Mouse (Mus musculus): Measurements from ENCODE around the gene Defb23. TPM values are rescaled to one million over a fixed set of nuclear protein-coding genes. Genes with fewer than 3 reads are reported as not detected.

The Defb23 gene
- polyA plus RNA-seq (2017; shearing (Covaris generic)), result not detected

DNA sequence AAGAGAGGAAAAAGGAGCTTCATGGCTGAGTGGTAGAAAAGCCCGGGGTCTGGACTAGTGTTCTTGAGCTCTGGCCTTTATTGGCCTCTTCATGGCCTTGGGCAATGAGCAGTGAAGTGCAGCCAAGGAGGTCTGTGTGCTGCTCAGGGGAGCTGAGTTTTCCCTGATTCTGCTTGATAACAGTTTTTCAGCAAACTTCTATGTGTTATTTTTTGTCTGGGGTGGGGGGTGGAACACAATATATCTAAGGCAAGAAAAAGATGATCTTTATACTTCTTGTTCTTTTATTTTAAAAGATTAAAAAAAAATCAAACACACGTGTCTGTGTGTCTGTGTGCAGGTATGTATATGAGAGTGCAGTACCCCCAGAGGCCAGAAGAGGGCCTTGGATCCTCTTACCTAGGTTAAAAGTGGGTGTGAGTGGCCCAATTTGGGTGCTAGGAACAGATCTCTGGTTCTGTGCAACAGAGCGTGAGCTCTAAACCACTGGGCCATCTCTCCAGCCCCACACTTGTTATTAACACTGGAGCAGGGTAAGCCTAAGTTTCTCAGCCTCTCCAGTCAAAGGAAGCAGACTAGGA, at the start of gene Defb23:
TSS of gene Defb23 (minus strand) at position 51 of the 581 bp plus-strand sequence.
- ATAC-seq, result no peak

DNA sequence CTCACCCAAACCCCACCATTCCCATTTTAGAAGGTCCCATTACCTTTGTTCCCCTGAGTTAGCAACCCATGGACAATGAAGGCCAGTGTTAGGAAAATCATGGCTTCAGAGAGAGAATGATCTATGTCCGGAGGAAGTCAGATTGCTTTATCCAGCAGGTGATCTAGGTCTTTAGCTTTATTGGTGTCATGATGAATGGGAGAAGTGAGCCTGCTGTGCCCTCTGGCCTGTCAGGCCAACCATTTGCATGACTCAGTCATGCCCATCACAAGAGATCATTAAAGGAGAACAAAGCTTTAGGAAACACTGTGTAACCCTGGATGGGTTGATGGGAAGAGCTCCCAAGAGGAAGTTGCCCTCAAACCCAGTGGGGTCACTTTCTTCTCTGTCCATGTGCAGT, 47.2 kb upstream of the Defb23 start, which contains the start of gene Defb26:
TSS of gene Defb26 (minus strand) at position 101 of the 400 bp plus-strand sequence.
- ATAC-seq, result no peak

DNA sequence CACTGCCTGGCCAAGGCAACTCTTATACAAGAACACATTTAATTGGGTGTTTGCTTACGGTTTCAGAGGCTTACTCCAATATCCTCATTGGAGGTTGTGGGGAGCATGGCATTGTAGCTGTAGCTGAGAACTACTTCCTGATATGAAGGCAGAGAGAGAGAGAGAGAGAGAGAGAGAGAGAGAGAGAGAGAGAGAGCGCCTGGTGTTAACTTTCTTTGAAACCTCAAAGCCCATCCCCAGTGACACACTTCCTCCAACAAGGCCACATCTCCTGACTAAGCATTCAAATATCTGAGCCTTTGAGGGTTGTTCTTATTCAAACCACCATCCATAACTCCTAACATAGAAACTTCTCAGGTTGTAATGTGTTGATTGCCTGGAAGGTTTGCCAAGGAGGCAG, 39.5 kb upstream of the Defb23 start:
- no peak for ATAC-seq

DNA sequence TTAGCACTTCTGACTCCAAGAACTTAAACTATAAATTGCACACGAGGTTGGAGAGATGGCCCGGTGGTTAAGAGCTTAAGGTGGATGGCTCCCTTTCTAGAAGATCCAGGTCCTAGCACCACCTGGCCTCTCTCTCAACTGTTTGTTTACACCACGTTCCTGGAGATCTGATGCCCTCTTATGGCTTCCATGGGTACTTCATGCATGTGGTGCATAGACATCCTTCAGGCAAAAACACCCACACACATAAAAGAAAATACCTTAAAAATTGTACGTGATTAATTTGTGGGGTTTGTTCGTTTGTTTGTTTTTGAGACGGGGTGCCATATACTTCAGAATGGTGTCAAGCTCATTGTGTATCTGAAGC, 36.4 kb upstream of the Defb23 start:
- no peak for ATAC-seq

DNA sequence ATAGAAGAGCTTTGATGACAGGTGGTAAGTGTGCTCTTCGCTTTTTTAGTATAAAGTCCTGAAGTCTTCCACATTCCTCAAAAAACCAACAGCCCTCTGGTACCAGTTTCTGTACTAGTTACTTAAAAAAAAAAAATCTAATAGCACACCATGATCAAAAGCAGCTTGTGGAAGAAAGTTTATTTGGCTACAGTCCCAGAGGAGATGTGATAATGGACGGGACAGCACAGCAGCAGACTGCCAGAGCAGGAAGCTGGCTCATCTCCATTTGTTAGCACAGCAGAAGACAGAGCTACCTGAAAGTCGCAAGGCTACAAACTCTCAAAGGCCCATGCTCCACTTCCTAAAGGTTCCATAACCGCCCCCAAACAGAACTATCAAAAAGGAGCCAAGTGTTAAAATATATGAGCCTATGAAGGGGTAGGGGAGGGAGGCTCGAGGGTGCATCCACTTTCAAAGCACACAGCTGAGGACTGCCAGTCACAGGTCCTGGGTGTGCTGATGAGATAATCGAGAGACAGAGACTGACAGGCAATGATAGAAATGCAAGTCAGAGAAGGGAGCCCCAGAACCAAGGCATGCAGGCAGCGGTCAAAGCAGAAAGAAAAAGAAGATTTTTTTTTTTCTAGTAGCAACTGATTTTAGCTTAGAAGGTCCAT, 35.9 kb upstream of the Defb23 start:
- no peak for ATAC-seq

DNA sequence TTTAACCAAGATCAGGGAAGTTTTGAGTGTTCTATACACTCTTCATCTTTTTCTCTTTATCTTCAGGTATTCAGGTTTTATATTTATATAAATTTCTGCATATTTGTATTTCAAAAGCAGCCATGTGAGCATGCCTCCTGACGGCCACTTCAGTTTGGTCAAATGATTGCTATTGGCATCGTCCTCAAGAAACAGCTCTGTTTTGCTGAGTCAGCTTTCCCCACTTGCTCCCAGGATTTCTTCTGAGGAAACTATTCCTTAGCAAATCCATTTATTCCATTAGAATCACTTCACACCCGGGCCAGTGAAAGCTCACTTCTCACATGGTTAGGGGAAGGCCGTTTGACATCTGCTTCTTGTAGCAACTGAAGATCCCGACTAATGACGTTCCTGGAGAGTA, 33.6 kb upstream of the Defb23 start:
- ATAC-seq, result no peak

DNA sequence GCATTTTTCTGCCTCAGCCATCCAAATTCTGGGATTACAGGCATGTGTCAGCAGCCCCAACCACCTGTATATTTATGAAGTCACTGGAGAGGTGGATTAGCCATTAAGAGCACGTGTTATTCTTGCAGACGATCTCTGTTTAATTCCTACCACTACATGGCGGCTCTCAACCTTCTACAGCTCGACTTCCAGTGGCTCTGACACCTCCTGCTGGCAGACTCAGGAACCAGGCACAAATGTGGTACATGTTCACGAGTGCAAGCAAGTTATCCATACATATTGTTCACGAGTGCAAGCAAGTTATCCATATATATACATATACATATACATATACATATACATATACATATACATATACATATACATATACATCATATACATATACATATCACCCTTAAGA, 28.7 kb upstream of the Defb23 start:
- ATAC-seq, result no peak

DNA sequence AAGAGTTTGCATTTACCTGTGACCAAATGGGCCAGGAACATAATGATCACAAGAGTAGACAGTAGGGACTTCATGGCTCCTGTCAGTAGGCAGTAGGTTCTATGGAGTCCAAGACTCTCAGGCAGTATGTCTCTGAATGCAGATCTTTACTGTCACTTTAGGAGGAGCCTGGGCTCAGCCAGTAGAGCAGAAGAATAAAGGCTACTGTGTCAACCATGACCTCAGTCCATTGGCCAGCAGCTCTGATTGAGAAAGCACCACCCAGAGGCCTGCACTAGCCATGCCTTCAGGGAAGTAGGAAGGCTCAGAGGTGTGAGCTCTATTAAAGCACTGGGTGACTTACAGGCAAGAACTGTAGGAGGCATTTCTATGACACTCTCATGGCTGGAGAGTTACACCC, 25.6 kb upstream of the Defb23 start, which contains the start of gene Defb22:
TSS of gene Defb22 (minus strand) at position 101 of the 400 bp plus-strand sequence.
- no peak for ATAC-seq

DNA sequence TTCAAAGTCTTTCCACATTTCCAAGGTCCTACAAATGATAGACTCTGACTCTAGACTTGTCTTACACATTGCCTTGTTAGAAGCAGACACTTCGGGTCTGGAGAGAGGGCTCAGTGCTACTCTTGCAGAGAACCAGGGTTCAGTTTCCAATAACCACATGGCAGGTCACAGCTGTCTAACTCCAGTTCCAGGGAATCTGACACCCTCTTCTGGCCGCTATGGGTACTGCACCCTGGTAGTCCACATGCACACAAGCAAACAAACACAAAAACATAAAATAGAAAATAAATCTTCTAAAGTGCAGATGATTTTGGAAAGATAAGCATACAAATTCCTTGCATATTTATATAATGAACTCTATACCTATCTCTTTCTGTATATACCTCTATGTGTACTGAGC, 22.6 kb upstream of the Defb23 start:
- ATAC-seq, result no peak

DNA sequence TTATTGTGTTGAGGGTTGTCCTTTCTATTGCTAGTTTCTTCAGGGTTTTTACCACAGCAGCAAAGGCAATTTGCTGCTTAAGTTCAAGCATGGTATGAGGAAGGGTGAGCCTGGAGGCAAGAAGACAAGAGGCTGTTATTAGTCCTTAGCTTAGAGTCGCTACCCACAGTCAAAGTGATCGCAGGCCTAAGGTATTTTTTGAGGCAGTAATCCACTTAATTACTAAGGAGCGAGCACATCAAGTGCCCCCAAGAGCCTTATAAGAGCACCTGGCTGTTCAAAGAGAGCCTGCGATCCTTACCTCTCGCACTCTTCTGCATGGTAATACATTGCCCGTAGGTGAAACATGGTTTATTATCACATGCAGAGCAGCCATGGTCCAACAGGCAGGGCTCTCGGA, 17.3 kb upstream of the Defb23 start:
- no peak for ATAC-seq

DNA sequence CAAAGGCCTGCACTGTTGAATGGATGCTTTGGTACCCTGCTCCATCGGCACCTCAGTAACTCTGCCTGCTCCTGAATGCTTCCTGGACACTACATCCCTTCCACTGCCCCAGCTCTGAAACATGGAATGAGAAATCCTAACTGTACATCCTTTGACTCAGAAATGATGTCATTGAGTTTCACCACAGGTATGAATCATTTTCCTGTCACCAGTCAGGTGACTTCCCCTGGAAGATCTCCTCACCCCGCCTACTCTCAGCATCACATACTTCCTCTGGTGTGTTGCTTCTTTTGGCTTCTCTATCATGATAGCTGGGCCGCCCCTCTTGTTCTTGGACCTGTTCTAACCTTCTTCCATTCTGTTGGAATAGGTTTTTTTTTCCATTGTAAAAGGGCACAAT, 16.5 kb upstream of the Defb23 start:
- no peak for ATAC-seq

DNA sequence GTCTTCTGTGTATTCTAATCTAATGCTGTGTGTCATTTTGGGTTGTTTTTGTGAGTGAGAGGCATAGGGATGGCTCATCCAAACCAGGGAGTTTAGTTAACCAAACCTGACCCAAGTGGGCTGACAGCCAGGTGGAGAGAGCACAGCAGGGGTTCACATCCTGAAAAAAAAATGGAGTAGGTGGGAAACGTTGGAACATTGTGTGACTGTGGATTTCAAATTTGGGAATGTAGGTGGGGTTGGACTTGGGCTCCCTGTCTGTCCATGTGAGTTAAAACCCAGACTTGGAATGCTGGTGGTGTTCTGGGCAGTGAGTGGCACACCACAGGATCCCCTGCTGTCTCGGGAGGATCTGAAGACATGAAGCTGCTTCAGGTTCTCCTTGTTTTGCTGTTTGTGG, 12.3 kb upstream of the Defb23 start, which contains the start of gene Defb20:
TSS of gene Defb20 (plus strand) at position 301 of the 400 bp plus-strand sequence.
- no peak for ATAC-seq

DNA sequence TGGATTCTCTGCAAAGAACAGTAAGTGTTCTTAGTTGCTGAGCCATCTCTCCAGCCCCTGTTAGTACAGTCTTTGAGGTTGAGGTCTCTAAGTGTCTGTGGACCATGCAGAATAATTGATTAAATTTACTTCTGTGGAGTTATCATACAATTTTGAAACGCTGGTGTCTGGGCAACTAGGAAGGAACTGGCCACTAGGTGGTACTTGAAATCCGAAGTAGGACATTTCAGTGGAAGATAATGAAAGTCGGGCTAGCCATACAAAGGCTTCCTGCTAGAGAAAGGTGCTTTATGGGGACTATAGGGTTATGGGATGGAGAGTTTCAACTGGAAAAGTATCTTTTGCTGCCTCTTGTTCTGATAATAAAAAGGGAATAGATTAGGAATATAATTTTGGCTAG, 8.0 kb upstream of the Defb23 start:
- no peak for ATAC-seq

DNA sequence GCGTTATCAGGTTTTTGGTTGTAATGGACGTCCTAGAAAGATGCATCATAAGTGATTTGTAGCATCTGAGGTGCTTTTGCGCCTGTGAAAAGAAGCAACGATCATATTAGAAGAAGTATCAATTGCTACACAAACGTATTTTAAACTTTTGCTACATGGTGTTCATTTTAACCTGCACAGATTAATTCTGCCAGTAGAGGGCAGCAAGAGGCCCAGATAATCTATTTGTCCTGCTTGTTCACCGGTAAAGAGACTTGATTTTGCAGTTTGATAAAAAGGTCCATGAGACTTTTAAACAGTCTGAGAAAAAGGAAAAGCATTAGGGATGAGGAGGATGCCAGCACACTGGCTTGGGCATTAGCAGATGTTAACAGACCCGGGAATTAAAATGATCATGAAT, 6.6 kb upstream of the Defb23 start:
- ATAC-seq, result no peak

DNA sequence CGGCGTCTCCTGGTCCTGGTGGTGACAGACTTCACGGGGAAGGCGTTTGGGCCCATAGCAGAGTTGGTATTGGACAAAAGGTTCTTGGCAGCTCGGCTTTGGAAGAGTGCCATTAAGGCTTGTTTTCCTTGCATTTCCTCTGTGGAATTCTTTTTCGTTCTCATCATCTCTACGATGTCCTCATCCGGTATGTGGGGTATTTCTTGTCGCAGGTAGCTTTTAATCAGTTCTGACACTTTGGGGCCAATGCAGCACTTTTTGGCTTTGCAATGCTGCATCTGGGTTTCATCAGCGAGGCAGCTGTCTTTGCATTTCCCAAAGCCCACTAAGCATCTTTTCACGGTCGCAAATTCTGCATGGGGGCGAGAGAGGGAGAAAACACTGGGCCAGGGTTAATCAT, 5.2 kb downstream of the Defb23 start:
- no peak for ATAC-seq

DNA sequence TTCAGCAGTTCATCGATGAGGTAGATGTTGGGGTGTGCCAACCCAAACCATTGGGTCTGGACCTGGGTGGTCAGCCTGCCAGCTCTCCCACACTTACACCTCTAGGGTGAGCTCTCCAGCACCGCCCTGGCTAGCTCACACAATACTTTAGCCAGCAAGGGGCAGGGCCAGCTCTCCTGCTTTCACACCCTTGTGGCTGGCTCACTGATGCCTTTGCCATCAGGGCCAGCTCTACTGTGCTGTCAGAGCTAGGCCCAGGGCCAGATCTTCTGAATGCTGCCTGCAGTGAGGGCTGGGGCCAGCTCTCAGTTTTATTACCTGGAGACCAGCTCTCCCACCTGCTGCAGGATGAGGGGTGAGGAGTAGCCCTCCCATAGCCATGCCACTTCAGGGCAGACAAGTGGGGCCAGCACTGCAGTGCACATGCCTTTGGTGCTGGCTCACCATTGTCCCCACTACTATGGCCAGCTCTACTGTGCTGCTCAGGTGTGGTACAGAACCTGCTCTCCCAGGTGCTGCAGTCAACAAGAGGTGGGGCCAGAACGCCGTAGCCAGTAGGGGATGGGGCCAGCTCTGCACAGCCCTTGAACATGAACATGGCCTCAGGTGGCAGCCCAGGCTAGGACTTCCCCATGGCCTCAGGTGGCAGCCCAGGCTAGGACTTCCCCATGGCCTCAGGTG, 12.2 kb downstream of the Defb23 start:
- ATAC-seq, result no peak

DNA sequence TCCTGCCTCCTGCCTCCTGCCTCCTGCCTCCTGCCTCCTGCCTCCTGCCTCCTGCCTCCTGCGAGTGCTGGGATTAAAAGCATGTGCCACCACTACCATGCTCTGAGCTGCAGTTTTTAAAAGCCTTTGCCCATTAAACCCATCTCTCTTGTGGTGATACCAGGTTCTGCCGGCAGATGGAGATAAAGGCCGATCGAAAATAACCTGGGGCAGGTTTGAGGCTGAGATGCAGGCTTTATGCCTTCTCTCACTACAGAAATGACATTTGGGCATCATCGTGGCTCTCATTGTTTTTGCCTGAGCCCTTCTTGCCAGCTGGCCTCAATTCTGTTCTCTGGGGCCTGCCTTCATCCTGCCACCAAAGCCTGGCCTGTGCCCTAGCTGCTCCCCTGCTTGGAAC, 14.2 kb downstream of the Defb23 start:
- no peak for ATAC-seq

DNA sequence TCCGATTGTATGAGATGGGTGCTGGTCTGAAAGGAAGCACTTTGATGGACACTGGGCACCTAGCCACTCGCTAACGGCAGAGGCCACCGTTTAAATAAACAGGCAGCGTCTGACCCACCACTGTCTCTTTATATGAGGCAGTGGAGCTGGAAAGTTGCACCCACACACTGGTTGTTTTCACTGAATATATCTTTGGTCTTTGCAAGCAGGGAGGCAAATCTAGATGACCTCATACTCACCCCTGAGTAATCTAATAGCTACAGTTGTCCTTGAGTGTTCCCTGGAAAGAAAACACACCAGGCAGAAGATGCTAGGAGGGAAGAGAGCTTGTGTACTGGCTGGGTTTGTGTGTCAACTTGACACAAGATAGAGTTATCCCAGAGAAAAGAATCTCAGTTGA, 17.0 kb downstream of the Defb23 start:
- ATAC-seq, result no peak

DNA sequence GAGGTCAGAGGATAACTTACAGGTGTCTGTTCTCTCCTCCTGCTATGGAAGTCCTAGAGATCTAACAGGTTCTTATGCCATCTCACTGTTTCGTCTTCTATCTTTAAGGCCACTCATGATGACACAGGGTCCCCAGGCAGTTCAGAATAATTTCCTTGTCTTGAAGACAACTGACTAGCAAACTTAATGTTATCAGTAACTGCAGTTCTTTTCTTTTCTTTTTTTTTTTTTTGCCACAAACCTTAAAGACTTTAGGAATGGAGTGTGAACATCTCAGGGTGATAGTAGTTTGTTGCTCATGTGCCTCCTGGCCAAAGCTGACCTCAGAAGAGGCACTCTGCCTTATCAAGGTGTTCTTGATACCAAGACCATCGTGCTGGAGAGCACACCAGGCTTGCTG, 17.8 kb downstream of the Defb23 start:
- no peak for ATAC-seq

DNA sequence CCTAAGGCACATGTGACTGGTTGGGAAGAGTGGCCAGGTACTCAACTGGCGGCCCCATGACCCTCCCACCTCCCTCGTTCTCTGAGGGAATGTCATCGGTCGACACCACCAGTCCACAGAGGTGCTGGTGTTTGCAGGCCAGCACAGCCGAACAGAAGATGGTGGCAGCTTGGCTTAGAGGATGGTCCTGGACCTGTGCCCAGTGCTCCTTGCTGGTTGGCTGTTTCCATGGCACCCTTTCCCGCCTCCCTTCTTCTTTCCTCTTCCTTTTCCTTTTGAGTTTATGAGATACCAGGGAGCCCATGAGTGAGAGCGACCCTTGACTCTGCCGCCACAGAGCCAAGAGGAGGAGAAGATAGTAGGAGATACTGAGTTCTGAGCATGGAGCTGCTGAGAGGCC, 21.1 kb downstream of the Defb23 start:
- ATAC-seq, result no peak

DNA sequence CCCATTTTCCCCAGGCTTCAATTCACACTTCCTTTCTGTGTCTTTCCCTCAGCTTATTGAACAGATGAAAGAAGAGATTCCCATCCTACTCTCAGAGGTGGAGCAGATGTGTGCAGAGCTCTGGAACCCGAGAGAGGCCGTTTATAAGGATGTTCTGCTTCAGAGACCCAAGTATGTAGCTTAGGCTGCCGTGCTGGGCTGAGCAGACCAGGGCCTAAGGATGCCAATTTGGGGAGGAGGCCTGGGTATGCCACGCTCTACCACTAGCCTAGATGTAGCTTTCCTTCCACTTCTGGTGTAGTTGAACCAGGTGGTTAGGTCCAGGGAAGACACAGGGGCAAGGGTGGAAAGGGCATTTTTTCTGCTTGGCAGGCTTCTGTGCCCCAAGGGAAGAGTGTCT, 22.1 kb downstream of the Defb23 start:
- no peak for ATAC-seq

DNA sequence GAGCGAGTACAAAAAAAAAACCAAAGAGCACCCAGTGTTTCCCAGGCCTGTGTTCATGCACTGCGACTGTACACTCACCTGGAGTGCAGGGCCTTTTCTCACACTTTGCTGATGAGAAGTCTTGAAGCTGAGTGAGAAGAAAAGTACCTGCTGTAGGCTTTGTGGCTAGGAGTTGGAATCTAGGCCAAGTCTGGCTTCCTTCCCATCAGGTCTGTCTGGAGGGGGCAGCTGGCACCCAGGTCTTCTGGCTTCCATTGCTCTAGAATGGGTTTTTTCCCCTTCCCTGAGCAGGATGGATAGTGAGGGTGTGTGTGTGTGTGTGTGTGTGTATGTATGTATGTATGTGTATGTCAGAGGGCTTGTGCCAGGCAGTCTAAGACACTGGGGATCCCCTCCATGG, 24.6 kb downstream of the Defb23 start:
- ATAC-seq, result no peak

DNA sequence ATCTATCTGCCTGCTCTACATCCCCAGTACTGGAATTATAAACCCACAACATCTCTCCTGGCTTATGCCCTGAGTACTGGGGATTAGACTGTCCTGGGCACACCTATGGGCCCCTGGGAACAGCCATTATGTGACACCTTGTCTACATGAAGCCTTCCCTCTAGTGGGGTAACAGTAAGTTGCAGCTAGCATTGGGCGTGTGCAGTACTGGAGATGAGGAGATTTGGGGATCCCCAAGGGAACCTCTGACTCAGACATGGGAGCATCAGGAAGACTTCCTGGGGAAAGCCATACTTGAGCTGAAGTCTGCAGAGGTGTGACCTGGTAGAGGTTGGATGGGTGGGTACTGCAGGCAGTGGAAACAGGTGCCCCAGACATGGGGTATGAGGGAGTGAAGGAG, 25.5 kb downstream of the Defb23 start:
- no peak for ATAC-seq

All from CD4-positive, CD25-positive, alpha-beta regulatory T cell, adult 4 months (primary cell).